Mouse (Mus musculus) megakaryocyte, embryonic 14.5 days (primary cell): ENCODE measurements around the gene Wnt7a.

Experiments
- FLI1 ChIP-seq: IDR thresholded peaks from 2 replicates; pipeline ENCODE4 v1.6.1; 2012; ENCODE audit warnings: low read length, inconsistent platforms, mixed read lengths
- GATA1 ChIP-seq: IDR thresholded peaks from 3 replicates; pipeline ENCODE4 v1.6.1; 2012; ENCODE audit warnings: mixed read lengths, low read length, inconsistent platforms, borderline replicate concordance

GRCm38 (mm10) chr6:91324752-91325151 is 86.4 kb downstream of the Wnt7a start:
- no peak for TF ChIP-seq FLI1
- no peak for TF ChIP-seq GATA1
